Mouse (Mus musculus) gastrocnemius, postnatal 4 days (tissue): ENCODE measurements around the gene Stx8. TPM values are rescaled to one million over a fixed set of nuclear protein-coding genes. Genes with fewer than 3 reads are reported as not detected.

ENCODE experiments used
- DNase-seq, 2 experiments: peaks; one replicate each; pipeline ENCODE4 v3.0.0; 2021 to 2022; ENCODE audit warnings: low spot score in 2 of 2, mixed read lengths in 2 of 2
- total RNA-seq, 2 experiments: library from RNA; stranded (reverse); gene quantifications; 2 replicates each; pipeline ENCODE4 v1.2.3; 2021

Gene Stx8
- total RNA-seq, 2 experiments from 2014 or later = 26.4 to 26.9 TPM

DNA sequence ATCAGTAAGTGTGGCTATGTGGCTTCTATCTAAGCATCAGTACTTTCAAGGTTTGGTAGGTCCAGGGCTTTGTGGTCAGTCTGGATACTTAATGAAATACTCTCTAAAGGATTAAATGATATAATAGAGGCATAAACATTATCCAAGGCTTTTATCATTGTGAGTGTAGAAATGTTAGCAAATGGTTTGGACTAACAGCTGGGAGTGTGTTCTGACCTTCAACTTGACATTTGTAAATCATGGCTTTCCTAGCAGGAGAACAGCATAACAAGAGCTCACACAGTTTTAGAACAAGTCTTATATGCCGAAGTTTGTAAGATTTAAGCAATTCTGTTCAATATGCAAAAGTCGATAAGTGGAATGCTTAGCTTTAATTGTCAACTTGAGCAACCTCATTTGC, 113.8 kb downstream of the Stx8 start:
- DNase-seq = no peak

DNA sequence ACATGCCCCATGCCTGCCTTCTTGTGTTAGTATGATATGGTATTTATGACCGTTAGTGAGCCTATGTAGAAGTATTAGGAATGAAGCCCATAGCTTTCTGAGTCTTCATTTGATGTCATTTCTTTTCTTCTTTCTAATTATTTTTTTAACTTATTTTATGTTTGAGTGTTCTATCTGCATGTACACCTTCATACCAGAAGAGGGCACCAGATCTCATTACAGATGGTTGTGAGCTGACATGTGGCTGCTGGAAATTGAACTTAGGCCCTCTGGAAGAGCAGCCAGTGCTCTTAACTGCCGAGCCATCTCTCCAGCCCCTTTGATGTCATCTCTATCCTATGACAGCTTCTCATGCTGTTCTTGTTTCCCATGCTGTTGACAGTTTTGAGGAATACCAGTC, 115.0 kb downstream of the Stx8 start:
- DNase-seq = no peak

DNA sequence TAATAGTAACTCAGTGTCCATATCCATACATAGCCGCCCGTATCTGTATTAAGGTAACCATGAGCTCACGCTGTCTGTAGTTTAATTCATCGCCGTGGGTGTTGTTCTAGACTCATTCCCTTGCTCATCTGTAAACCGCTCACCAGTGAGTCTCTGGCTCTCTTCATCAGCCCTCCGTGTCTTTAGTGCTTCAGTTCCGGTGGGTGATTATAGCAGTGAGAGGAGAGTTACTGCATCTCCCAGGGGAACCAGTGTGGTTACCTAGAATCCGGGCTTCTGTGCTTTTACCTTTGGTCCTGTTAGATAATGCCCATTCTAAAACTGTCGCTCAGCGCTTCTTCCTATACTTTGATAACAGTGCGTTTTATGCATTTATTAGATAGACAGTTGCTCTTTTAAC, 116.8 kb downstream of the Stx8 start:
- no peak for DNase-seq

DNA sequence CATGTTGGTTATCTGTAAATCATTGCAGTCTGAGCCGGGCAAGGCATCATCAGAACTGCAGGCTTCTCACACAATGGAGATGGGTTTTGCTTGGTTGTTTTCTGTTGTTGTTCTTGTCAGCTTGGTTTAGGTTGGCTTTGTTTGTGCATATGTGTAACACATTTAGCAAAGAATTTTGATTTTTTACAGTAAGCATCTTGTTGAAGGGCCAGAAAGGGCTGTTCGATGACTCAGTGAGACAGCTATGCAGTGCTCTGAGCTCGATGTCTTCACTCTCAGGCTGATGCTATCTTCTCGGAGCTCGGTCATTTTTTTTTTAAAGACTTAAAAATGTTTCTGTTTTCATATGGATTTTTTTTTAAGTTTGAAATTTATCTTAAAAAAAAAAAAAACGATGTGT, 117.6 kb downstream of the Stx8 start:
- no peak for DNase-seq

DNA sequence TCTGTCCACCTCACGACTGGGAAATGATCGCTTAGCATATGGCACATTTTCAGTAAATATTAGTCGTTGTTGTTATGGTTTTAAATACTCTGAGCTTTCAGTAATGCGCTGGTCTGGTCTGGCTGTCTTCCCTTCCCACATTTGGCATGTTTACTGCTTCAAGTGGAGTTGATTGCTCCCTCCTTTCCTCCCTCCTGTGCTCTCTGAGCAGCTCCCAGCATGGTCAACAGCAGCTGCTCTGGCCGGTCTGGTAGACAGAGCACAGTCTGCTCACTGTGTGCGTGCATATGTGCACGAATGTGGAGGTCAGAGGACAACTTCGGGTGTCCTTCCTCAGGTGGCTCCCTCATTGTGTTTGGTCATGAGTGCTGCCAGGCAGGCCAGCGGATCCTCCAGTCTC, 120.2 kb downstream of the Stx8 start:
- DNase-seq = peak in 1 of 2 experiments; percentile 51

DNA sequence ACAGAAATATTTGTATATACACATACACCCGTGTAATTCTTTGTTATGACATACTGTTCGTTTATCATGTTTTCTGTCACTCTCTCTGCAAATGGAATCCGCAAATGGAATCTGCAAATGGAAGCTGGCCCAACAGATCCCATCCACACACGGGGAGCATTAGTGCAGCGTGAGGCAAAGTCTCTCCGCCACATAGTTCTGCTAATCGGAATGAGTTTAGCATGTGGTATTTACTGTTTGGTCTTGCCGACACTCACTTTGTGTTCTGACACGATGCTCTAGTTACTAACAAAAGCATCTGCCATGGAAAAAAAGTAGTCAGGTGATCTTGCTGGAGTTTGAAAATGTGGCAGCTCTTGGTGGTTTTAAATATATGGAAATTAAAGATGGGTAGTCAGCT, 123.4 kb downstream of the Stx8 start:
- no peak for DNase-seq

DNA sequence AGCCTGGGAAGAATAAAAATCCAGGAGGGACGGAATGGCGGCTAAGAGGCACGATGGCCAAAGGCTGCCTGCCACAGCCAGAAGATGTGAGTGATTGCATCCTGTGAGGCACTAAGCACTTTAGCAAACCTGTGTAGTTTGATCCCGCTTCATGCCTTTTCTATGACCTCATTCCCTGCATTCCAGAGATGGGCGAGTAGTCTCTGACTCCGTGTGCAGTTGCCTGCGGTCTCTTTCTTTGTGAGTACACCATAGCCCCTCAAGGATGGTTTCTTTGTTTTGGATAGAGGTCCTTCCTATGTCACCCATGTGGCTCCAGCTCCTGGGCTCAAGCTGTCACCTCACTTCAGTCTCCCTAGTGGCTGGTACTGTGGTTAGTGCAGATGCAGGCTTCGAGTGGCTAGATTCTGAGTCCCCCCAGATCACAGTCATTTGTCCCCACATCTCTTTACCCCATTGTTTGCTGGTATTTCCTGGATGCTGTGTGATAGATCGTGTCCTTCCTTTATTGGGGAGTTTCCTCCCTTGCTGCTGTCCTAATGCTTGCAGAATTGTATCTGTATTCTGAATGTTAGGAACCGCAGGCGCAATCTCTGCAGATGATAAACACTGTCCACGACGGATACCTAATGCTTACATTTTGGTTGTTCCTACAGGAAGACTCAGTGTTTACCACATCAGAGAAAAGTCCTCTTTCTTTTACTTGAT, 124.0 kb downstream of the Stx8 start:
- no peak for DNase-seq

DNA sequence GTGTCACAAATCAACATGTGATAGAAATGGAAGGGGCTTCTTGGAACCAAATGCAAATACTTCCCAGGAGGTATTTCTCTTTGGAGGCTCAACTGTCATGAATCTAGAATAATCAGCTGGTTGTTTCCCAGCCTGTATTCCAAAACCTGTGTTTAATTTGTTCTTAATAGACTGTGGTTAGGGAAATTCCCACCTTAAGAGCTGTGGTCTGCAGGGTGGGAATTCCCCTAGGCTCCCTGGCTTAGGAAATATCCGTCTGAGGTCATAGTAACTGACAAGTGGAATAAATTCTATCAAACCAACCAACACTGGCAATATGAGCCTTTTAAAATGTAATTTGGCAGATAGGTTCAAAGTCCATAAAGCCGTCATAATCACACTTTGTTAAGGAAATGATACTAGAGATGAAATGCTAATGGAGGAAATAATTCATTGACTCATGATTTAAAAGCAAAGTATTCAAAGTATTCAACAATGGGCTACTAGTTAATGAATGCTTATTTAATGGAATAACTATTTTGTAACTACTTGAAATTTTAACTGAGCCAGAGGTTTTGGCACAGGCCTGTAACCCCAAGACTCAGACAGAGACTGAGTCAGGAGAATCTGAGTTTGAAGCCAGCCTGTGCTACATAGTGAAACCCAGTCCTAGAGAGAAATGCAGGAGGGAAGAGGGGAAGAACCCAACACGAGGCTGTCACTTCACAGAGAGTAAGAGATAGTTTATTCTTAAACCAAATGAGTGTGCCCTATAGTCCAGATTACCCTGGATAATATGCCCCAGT, 126.2 kb downstream of the Stx8 start:
- DNase-seq = no peak

DNA sequence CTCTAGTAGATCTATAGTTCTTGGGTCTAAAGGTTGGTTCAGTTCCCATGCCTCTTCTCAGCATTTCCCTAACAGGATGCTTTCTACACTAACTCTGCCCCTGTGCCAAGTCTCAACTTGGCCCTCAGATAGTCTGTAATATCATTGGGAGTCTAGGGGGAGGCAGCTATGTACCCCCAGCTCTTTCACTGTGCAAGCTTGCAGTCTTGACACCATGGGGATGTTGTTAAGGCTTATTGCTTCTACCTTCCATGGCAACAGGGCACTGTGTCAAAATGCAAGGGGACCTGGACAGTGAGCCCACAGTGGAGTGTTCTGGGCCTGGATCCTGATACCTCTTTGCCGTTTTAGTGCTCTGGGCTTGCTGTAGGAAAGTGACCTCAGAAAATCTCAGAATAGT, 135.6 kb downstream of the Stx8 start:
- DNase-seq = no peak

DNA sequence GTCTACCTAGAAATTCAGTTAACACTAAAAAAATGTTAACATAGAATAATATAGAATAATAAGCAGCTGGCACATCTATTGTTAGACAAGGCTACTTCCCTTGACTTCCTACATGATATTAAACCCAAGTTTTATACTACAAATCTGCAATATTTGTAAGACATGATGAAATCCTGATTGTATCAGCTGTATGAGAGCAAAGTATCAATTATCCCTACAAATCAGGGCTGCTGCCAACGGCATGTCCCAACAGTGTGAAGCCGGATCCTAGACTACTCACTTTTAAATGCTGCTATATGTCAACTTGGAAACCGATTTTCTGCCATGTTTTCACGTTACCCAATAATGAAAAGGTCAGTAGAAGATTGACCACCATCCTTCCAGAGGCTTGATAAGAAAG, 137.5 kb downstream of the Stx8 start:
- DNase-seq = no peak

DNA sequence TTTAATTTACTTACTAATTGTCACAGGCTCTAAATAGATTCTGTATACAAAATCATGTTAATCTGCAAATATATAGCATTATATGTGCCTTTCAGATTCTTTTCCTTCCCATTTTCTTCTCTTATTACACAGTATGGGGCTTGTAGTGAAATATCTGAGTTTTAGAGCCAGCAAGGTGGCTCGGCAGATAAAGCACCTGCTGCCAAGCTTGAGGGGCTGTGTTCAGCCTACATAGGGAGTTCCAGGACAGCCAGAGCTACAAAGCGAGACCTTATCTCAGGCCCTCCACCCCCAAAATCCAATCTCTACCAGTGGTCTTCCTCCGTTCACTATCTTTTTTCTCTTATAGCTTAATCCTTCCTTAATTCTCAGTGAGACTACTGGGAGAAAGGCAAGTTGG, 140.1 kb downstream of the Stx8 start:
- DNase-seq = no peak

DNA sequence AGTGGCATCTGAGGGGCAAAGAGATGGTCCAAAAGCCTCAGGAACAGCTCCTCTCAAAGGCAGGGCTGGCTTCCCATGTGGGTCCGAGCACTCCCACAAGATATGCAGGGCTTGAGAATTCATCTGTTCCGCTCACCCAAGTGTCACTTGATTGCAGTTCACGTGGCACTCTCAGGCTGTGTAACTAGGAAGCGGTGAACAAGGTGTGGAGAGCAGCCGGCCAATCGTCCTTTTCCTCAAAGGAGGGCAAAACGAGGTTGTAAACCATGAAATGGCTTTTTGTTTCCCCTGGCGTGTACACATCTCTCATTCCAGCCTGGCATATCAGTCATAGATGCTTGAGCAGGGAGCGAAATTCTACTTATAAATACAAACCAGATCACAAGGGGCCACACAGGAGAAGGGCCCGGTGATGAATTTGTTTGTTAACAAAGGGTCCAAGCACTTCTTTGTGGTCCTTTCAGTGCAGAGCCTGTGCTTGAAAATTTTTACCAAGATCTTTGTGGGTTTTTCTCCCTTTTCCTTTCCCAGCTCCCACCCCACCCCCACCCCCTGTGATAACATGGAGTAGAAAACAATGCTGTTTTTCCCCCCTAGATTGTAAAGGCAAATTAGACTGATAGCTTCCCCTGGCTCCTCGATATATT, 147.6 kb downstream of the Stx8 start:
- no peak for DNase-seq

DNA sequence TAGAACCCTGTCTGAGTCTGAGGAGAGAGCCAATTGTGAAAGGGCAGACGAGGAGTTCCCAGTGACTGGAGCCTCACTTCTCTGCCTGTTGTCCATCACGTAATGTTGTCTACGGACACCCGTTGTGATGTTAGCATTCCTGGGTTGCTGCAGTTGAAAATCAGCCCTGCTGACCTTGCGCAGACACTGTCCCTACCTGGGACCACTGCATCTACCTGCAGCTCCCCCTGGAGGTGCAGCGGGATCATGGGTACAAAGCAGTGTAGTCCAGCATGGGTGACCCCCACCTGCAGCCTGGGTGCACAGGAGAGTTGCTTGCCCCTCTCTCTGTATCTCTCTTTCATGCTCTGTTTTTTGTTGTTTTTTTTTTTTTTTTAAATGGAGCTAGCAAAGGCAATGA, 148.2 kb downstream of the Stx8 start:
- no peak for DNase-seq

DNA sequence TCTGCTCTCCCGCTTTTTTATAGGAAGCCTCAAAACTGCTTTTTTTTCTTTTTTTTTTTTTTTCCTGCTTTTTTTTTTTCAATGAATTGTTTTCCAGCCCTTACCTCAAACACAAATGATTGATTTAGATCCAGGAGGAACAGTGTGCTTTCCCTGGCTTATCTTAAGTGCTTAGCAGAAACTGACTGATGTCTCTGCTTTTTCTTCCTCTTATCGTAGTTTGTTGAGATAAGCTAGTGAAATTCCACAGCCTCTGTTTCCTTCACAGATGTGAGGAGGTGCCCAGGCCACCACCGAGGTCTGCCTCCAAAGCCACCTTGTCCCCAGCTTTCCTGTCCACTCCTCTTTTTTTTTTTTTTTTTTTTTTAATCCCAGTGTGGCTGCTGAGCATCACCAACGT, 150.2 kb downstream of the Stx8 start:
- DNase-seq = no peak

DNA sequence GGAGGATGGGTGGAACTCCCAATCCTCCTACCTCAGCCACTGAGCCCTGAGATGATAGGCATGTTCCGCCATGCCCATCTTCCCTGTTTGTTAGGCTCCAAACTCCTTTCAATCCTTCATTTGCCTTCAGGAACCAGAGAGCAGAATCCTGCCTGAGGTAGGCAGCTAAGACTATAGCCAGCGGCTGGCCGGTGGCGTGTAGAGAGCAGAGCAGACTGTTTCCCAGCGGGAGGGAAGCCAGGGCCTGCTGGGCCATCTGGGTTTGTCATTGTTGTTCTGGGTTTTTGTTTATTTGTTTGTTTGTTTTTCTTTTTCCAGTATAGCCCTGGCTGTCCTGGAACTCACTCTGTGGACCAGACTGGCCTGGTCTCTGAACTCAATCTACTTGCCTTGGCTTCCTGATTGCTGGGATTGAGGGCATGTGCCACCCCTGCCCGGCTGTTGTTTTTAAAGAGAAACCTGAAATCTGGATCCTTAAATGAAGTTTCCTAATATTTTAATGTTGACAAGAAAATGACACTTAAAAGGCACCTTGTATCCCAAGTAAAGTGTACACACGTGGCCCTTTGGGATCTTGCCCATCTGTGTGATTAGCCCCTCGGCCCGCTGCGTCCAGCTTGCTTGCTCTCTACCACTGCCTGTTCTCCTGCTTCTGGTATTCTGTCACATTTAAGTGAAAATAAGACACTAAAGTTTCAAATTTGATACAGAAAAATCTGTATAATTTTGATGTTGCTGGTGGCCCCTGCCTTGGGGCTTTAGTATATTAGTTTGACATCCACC, 152.1 kb downstream of the Stx8 start:
- DNase-seq = no peak

DNA sequence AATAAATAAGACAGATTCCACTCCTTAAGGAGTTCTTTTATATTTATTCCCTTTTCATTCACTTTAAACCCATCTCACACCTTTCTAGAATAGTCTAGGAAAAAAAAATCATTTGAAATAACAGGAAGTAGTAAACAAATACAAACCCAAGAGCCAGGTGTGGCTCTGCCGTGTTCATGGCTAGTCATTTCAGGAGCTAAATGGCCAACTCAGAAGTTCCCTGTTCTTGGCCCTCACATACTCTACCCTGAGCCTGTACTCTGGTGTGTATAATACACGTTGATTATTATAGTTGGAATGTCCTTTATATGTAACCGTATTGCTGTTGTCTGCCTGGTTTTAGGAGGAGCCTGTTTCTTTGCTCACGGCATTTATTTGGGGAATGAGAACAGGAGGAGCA, 152.7 kb downstream of the Stx8 start:
- DNase-seq = no peak

DNA sequence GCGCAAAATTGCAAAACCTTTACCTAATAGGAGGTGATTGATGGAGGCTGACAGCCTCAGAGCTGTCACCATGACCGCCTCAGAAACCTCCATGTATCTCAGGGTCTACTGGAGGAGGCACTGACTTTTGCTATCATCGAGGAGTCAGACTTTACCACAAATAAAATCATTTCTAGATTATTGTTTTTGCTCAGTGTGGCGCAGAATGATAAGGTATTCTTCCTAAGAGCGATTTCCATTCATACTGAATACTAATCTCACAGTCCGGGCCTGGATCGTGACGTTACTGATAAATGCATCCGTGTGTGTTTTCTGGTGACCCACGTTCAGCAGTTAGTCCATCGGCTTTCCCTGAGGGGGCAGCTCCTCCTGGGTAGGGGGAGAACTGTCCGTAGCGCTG, 153.1 kb downstream of the Stx8 start:
- no peak for DNase-seq

DNA sequence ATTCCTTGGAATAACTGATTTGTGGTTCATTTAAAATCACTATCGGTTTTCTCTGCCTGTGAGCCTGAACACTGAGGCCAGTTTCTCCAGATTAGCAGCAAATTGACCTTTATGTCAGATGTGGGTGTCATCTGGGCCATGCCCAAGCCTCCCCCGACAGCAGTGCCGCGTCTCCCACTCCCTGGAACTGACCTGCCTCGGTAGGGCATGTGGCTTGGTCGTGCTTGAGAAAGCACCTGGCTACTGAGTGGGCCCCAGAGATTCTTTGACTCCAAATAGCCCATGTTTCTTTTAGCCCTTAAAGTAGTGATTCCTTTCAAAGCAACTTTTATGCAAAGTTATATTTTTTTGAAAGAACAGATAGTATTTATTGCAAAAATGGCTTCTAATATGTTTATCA, 155.3 kb downstream of the Stx8 start:
- no peak for DNase-seq

DNA sequence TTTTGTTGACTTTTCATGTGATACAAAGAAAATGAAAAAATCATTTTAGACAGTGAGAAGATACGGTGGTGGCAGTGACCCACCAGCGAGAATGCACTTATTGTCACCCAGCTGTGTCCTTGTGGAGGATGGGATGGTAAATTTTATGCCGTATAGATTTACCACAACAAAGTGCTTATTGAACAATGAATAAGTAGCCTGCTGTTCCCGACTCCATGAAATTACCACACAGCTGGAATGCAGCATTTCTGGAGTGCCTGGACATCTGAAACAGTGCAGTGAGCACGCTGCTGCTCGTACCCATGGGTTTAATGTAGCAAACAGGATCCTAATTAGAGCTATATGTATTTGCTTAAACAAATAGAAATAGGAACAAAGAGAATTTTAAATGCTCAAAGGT, 155.7 kb downstream of the Stx8 start:
- DNase-seq = no peak

DNA sequence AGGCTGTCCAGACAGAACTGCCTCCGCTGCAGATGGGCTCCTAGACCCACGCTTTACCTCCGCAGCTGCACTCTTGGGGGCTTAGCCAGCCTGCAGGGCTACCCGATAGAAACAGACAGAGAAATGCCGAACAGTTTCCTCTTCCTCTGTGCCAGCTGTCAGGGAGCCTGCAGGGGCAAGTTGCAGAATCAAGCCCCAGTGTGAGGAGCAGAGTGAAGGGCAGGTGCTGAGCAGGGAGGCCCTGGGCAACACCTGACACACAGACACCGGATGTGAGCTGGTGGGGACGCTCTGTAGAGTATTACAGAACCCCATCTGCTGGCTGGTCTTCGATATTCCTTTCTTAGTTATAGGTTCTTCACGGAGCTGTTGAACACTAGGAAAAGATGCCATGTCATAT, 160.1 kb downstream of the Stx8 start:
- no peak for DNase-seq

DNA sequence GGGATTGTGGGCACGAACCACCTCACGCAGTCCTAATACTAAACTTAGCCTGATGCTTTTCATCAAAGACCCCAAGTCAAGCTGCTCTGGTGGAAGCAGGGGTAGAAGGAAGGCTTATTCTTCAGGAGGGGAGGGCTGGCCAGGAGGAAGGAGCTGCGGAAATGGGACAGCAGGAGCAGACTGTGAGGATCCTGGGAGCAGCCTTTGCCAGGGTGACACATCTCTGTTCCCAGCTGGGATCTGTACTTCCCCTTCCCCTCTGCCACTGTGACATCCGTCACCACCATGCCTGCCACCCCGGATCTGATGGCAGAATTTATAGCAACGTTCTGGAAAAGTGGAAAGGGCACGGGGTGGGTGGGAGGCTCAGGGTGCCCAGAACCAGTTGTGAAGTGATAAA, 168.5 kb downstream of the Stx8 start:
- DNase-seq = no peak

DNA sequence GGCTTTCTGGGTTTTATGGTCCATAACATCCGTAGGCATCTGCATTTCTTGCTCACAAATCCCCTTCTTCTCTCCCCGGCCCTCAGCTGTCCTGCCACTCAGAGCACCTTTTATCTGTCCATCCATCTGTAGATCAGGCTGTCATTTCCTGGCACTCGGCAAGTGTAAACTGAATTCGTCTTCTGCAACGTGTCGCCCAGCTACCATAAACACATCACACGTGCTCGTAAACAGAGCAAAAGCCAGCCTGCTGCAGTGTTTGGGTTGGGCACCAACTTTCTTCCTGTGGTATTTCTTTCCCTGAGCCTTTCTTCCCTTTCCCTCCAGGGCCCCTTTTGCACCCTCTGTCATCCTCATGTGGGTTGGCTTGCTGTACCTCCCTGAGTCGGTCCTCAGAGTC, 169.4 kb downstream of the Stx8 start:
- no peak for DNase-seq
